Mouse (Mus musculus): ENCODE results near the gene Fgfr1op2. TPM values are rescaled to one million over a fixed set of nuclear protein-coding genes. Genes with fewer than 3 reads are reported as not detected.

The Fgfr1op2 gene
- 81.9 and 96.3 TPM in 2 replicates for total RNA-seq (2023)

DNA sequence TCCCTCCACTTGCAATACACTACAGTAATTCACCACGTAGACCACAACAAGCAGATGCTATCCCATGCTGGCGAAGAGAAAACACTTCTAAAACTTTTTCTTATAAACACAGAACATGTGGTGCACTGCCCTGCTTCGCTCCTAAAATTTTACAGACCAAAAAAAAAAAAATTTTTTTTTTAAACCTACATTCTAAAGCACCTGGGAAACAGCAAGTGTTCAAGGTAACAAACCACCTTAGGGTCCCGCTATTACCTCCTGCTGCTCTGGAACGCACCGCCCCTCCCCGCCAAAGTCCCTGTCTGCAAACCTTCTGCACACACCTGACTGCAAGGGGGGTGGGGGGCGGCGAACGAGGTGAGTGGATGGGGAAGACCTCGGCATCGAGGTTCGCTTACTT lies at the start of gene Fgfr1op2:
Gene Fgfr1op2 (plus strand): TSS at position 301 of the 400 bp plus-strand sequence.

GRCm38 (mm10) chr6:146577310-146578109 lies 507 bp downstream of the Fgfr1op2 start, which contains the start of gene Ints13:
Ints13 (minus strand) TSS chr6:146577835.

GRCm38 (mm10) chr6:146642276-146643183 lies 65.5 kb downstream of the Fgfr1op2 start, which contains the start of the genes Med21 and Tm7sf3:
Med21 (plus strand) TSS chr6:146642547.
Tm7sf3 (minus strand) TSS chr6:146642824.

Other genes starting within 250 kb of the Fgfr1op2 start
- gene Itpr2, start 75.0 kb upstream of the Fgfr1op2 start, total RNA-seq (2023): 59.1 and 85.9 TPM in 2 replicates
- gene Ints13, start 632 bp downstream of the Fgfr1op2 start, total RNA-seq (2023): 38.4 and 44.4 TPM in 2 replicates
- 30.9 and 31.5 TPM in 2 replicates for gene Med21, start 65.3 kb downstream of the Fgfr1op2 start, total RNA-seq (2023)
- 18.6 and 21.5 TPM in 2 replicates for gene Tm7sf3, start 65.6 kb downstream of the Fgfr1op2 start, total RNA-seq (2023)
- 10.5 and 11.1 TPM in 2 replicates for gene Stk38l, start 147.8 kb downstream of the Fgfr1op2 start, total RNA-seq (2023)
- not detected in 2 replicates for gene Arntl2, start 218.9 kb downstream of the Fgfr1op2 start, total RNA-seq (2023)